Mouse (Mus musculus) hindbrain, postnatal 0 days (tissue): ENCODE results near the gene Eno3. TPM values are rescaled to one million over a fixed set of nuclear protein-coding genes. Genes with fewer than 3 reads are reported as not detected.
A peak's percentile ranks its signal among the peaks of the same experiment; 100 is the strongest.

ENCODE experiments used
- ATAC-seq: fragments of 200-750 bp; cut with Nextera tagmentation; 2 replicates; pipeline ENCODE4 v1.8.0; 2017; ENCODE audit warnings: mild to moderate bottlenecking, moderate TSS enrichment, moderate library complexity
- DNase-seq: peaks from one replicate; pipeline ENCODE4 v3.0.0-alpha.2; 2015; ENCODE audit warnings: low spot score
- H3K27ac ChIP-seq: fragments of 300-500 bp; sonication (generic); 2 replicates; pipeline ENCODE4 v1.5.1; 2014; ENCODE audit warnings: mild to moderate bottlenecking
- H3K27me3 ChIP-seq: fragments of 300-500 bp; sonication (generic); 2 replicates; pipeline ENCODE4 v1.6.1; 2014; ENCODE audit warnings: low read length, mixed read lengths; ENCODE audit not compliant: insufficient read depth
- H3K36me3 ChIP-seq: fragments of 300-500 bp; sonication (generic); 2 replicates; pipeline ENCODE4 v1.6.1; 2014; ENCODE audit warnings: low read length, mixed read lengths; ENCODE audit not compliant: insufficient read depth
- H3K4me1 ChIP-seq: fragments of 300-500 bp; sonication (generic); 2 replicates; pipeline ENCODE4 v1.6.1; 2014; ENCODE audit warnings: antibody characterized with exemption, low read length, mixed read lengths; ENCODE audit not compliant: insufficient read depth
- H3K4me2 ChIP-seq: fragments of 300-500 bp; sonication (generic); 2 replicates; pipeline ENCODE4 v1.6.1; 2014; ENCODE audit warnings: low read depth, mild to moderate bottlenecking, low read length, moderate library complexity, mixed read lengths
- H3K4me3 ChIP-seq: fragments of 300-500 bp; sonication (generic); 2 replicates; pipeline ENCODE4 v1.5.1; 2014; ENCODE audit warnings: low read length
- H3K9ac ChIP-seq: fragments of 300-500 bp; sonication (generic); replicated peaks from 2 replicates; pipeline ENCODE4 v1.6.1; 2014; ENCODE audit warnings: mild to moderate bottlenecking, low read length, moderate library complexity, mixed read lengths
- H3K9me3 ChIP-seq: fragments of 300-500 bp; sonication (generic); 2 replicates; pipeline ENCODE4 v1.6.1; 2016; ENCODE audit warnings: low read length, mixed read lengths
- CTCF ChIP-seq: IDR thresholded peaks from 2 replicates; pipeline ENCODE4 v1.5.1; 2016; ENCODE audit warnings: antibody characterized with exemption, control low read depth, low read depth
- WGBS: fragments of 180-500 bp; shearing (Covaris S2); extraction: QIAGEN DNeasy Blood & Tissue Kit; methylation state at CpG from one replicate; pipeline ENCODE4 v1.1.7; 2014; 5-methylcytosine and 5-hydroxymethylcytosine counted together
- polyA plus RNA-seq: library from polyadenylated mRNA; unstranded; fragments of >200 nt; fragmentation: Nextera tagmentation; extraction: Ambion mirVana; gene quantifications from 2 replicates; pipeline ENCODE4 v1.2.1, GENCODE M21; 2015
- total RNA-seq: library from RNA; depleted of rRNA; stranded (reverse); fragments of >200 nt; gene quantifications from 2 replicates; pipeline ENCODE4 v1.2.3, GENCODE M21; 2014; rRNA removed

Gene Eno3
- total RNA-seq, result 12.4 and 17.7 TPM in 2 replicates
- polyA plus RNA-seq, result 5.9 and 8.3 TPM in 2 replicates

DNA sequence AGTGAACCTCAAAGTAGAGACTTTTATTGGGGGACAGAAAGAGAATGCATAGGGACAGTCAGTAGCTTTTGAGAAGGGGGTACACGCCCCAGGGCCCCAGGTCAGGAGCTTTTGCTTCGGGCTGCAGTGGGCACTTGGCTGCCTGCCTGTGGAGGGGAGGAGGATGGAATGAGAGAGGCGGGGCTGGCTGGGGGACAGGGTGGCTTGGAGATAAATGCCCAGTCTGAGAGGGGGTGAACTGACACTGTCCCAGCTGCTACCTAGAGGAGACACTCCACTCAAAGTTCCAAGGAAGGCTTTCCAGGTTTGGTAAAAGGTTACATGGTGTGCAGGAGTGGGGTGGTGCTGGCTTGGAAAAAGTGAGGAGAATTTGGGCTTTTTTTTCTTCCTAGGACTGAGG lies at the start of gene Eno3:
Eno3 (plus strand) TSS at position 239 of the 400 bp plus-strand sequence.
- ATAC-seq (no peak), DNase-seq (no peak)
- H3K4me1 ChIP-seq, result 0 out of 2 replicates have a peak, but pooled peaks cover 11% of the 10 kb centered on the region
- 11% methylated on average over 3 of the region's 3 CpGs for WGBS
- peaks cover 7% of the 10 kb centered on the region; the same call in 1 of the 2 replicates for H3K36me3 ChIP-seq
- peak within 1 kb of the TSS; percentile 45 for H3K9ac ChIP-seq
- H3K4me2 ChIP-seq, result peak within 1 kb of the TSS; percentile 75
- no peak for TF ChIP-seq CTCF
- no peaks in the 10 kb centered on the region for H3K9me3 ChIP-seq
- peak within 1 kb of the TSS; percentile 99; the same call in 1 of the 2 replicates for H3K27ac ChIP-seq
- H3K4me3 ChIP-seq, result peak within 1 kb of the TSS; percentile 99
- H3K27me3 ChIP-seq, result no peaks in the 10 kb centered on the region

DNA sequence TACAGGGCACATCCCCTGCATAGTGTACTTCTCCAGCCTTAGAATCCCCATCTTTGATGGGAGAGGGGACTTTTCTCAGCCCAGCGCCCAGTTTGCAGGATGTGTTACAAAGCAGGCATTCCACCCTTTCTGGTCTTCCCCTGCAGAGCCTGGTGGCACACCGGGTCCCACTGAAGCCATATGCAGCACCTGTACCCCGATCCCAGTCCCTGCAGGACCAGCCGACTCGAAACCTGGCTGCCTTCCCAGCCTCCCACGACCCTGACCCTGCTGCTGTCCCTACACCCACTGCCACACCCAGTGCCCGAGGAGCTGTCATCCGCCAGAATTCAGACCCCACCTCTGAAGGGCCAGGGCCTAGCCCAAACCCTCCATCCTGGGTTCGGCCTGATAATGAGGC lies 49.4 kb upstream of the Eno3 start:
- 92% methylated on average over 9 of the region's 9 CpGs for WGBS
- Histone ChIP-seq H3K4me2 (no peak overlapping the region), H3K4me1 (no peaks in the 10 kb centered on the region), H3K9ac (no peak overlapping the region), H3K36me3 (peaks cover 72% of the 10 kb centered on the region), H3K9me3 (no peaks in the 10 kb centered on the region), H3K27ac (no peak overlapping the region), H3K27me3 (no peaks in the 10 kb centered on the region), H3K4me3 (no peak overlapping the region)
- no peak for TF ChIP-seq CTCF
- ATAC-seq (no peak), DNase-seq (no peak)

DNA sequence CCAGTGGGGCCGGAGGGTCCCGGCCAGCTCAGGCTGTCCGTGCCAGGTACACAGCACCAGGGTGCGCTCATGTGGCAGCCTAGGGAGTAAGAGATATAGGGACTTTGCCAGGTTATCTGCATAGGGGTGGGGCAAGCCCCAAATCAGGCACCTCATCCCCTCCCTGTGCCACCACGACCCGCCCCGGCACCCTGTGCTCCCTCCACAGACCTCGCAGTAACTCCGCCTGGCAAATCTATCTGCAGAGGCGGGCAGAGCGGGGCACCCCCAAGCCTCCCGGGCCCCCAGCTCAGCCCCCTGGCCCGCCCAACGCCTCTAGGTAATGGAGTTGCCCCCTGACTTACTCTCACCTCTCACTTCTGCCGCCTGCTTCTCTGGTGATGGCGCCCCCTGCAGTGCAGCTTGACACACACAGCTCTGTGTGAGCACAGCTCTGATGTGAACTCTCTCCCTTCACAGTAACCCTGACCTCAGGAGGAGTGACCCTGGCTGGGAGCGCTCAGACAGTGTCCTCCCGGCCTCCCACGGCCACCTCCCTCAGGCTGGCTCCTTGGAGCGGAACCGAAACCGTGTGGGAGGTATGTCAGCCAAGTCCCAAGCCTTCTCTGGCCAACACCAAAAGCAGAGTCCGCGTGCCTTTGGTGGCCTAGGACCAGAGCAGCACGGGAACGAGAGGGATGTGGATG lies 48.5 kb upstream of the Eno3 start:
- no peak for ATAC-seq
- Histone ChIP-seq H3K27me3 (no peaks in the 10 kb centered on the region), H3K9ac (no peak overlapping the region), H3K9me3 (no peaks in the 10 kb centered on the region), H3K4me2 (no peak overlapping the region), H3K36me3 (peaks cover 76% of the 10 kb centered on the region), H3K27ac (no peak overlapping the region), H3K4me3 (no peak overlapping the region), H3K4me1 (no peaks in the 10 kb centered on the region)
- DNase-seq, result peak; percentile 34
- WGBS, result 84% methylated on average over 26 of the region's 26 CpGs
- peak; percentile 49 for TF ChIP-seq CTCF

DNA sequence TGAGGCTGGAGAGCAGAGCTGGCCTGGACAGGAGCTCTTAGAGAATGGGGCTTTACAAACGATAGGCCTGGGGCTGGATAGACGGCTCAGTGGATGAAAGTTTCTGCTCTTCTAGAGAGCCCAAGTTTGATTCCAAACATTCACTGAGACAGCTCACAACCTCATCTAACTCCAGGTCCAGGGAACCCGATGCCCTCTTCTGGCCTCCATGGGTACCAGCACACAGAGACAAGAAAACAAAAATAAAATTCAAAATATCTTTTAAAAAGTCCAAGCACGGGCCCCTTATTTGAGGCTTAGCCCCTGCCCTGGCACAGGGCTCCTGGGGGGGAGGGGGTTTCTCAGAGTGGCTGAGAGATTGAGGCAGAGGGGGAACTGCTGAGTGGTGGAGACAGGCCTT lies 46.2 kb upstream of the Eno3 start:
- 80% methylated on average over 4 of the region's 4 CpGs for WGBS
- Histone ChIP-seq H3K4me3 (no peak overlapping the region), H3K9me3 (no peaks in the 10 kb centered on the region), H3K4me1 (peaks cover 6% of the 10 kb centered on the region), H3K27me3 (no peaks in the 10 kb centered on the region), H3K4me2 (no peak overlapping the region), H3K36me3 (peaks cover 58% of the 10 kb centered on the region), H3K9ac (no peak overlapping the region), H3K27ac (no peak overlapping the region)
- no peak for ATAC-seq
- DNase-seq, result peak; percentile 10
- peak; percentile 37 for TF ChIP-seq CTCF

DNA sequence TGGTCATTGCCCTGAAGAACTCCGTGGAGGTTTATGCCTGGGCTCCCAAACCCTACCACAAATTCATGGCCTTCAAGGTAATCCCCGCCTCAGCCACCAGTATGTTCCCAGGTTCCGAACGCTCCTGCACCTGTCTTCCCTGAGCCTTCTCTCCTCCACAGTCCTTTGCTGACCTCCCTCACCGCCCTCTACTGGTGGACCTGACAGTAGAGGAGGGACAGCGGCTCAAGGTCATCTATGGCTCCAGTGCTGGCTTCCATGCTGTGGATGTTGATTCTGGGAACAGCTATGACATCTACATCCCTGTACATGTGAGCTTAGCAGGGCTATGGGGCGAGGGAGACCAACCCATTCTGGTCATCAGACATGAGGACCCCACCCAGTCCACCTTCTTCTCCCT lies 44.5 kb upstream of the Eno3 start:
- H3K4me1 ChIP-seq, result peaks cover 6% of the 10 kb centered on the region
- no peak overlapping the region for H3K4me3 ChIP-seq
- DNase-seq, result no peak
- ATAC-seq, result no peak
- no peaks in the 10 kb centered on the region for H3K9me3 ChIP-seq
- peaks cover 43% of the 10 kb centered on the region for H3K36me3 ChIP-seq
- H3K4me2 ChIP-seq, result no peak overlapping the region
- TF ChIP-seq CTCF, result no peak
- H3K27ac ChIP-seq, result no peak overlapping the region
- no peak overlapping the region for H3K9ac ChIP-seq
- WGBS, result 79% methylated on average over 7 of the region's 7 CpGs
- no peaks in the 10 kb centered on the region for H3K27me3 ChIP-seq

DNA sequence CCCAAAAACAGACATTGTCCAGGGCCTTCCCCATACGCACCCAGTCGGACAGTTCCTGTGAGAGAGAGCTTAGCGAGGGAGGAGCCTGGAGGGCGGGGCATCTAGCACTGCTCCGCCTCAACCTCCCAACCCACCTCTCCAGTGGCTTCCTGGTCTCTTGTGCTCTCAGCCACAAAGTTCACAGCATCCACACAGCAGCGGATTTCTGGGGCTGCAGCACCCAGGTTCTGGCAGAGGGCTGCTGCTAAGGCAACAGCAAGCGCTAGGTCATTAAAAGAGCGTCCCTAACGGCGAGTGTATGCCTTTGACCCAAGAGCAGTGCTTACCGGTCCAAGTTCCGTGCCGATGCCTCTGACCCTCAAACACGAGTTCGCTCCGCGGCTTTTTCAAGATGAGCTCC lies 41.9 kb upstream of the Eno3 start:
- H3K4me2 ChIP-seq, result peak overlapping the region; percentile 54
- DNase-seq (peak; percentile 42), ATAC-seq (peak; percentile 46; the same call in 1 of the 2 replicates)
- no peak overlapping the region for H3K27ac ChIP-seq
- peak overlapping the region; percentile 35 for H3K9ac ChIP-seq
- peak overlapping the region; percentile 20 for H3K4me3 ChIP-seq
- peaks cover 27% of the 10 kb centered on the region for H3K36me3 ChIP-seq
- 5% methylated on average over 17 of the region's 17 CpGs for WGBS
- TF ChIP-seq CTCF, result peak; percentile 42
- peaks cover 6% of the 10 kb centered on the region for H3K4me1 ChIP-seq
- H3K27me3 ChIP-seq, result no peaks in the 10 kb centered on the region
- no peaks in the 10 kb centered on the region for H3K9me3 ChIP-seq

DNA sequence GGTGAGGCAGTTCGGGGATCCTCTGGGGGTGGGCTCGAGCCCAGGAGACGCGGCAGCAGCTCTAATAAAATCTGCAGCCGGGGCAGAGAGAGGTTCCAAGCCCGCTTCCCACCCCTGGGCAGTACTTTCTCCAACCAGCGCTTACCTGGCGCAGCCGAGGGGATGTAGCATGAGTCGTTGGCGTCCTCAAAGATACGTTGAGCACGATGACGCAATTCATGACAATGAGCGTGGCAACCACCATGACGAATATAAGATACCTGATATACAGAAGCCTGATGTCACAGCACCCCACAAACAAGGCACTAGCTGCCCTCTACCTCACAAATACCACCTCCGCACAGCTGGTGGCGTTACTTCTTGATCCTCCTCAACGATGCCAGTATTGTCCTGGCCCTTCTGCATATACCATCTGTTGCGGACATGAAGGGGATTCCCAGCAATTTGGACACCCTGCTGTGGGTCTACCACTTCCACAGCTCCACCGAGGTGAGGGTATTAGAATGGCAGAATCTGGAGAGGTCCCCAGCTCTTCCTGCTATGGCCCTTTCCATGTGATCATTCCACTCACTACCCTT lies 41.4 kb upstream of the Eno3 start, which contains the start of gene 4930544D05Rik:
4930544D05Rik (plus strand) TSS at position 333 of the 578 bp plus-strand sequence.
- Histone ChIP-seq H3K36me3 (peaks cover 24% of the 10 kb centered on the region), H3K4me2 (peak within 1 kb of the TSS; percentile 54), H3K27me3 (no peaks in the 10 kb centered on the region), H3K4me1 (peaks cover 6% of the 10 kb centered on the region), H3K9me3 (no peaks in the 10 kb centered on the region), H3K4me3 (peak within 1 kb of the TSS; percentile 20), H3K9ac (peak within 1 kb of the TSS; percentile 35), H3K27ac (no peak within 1 kb of the TSS)
- WGBS, result 20% methylated on average over 21 of the region's 21 CpGs
- DNase-seq (peak; percentile 10), ATAC-seq (0 out of 2 replicates have a peak, but pooled peaks have one; percentile 27)
- no peak for TF ChIP-seq CTCF
